Mouse (Mus musculus): ENCODE data around the gene Aaas.
A peak's percentile ranks its signal among the peaks of the same experiment; 100 is the strongest.

Aaas gene

GRCm38 (mm10) chr15:102302542-102302941 is 48.0 kb downstream of the Aaas start:
- no peak for DNase-seq

- no peak for DNase-seq
Measured at GRCm38 (mm10) chr15:102296368-102297006, 54.1 kb downstream of the Aaas start.

GRCm38 (mm10) chr15:102295633-102296367 is 54.8 kb downstream of the Aaas start, which contains the start of gene Espl1:
TSS of gene Espl1 (plus strand) at chr15:102296266.
- peak; percentile 93 for DNase-seq
